Mouse (Mus musculus) adipose tissue, adult 10 weeks (tissue): ENCODE measurements around the gene Slc17a3. TPM values are rescaled to one million over a fixed set of nuclear protein-coding genes. Genes with fewer than 3 reads are reported as not detected.

Experiments used
- polyA plus RNA-seq: library from polyadenylated mRNA; stranded (reverse); fragments of 350-450 nt; fragmentation: Illumina TruSeq; extraction: RNeasy Lipid Tissue Mini Kit (QIAGEN cat#74804); gene quantifications from one replicate; pipeline ENCODE4 v1.2.3, GENCODE M21; 2014; ENCODE audit warnings: low read depth, low replicate concordance

The Slc17a3 gene
- not detected for polyA plus RNA-seq

DNA sequence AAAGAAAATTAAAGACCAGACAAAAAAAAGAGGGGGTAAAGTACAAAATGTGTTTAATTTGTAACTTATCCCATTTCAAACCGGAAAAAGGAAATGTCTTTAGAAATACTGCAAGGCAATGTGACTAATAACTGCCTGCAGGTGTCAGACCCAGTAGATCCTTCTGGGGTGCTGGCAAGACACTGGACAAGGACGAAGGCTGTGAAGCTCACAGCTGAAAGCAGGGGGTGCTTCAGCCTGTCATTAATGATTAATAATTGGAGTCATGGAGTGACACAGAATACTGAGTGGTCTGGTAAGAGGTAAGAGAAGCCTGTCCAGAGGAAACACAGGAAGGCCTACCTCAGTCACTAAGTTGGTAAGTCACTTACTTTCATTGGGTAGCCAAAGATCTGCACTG, at the start of gene Slc17a3:
Gene Slc17a3, plus strand, starts transcription at position 127 of the 400 bp plus-strand sequence.

DNA sequence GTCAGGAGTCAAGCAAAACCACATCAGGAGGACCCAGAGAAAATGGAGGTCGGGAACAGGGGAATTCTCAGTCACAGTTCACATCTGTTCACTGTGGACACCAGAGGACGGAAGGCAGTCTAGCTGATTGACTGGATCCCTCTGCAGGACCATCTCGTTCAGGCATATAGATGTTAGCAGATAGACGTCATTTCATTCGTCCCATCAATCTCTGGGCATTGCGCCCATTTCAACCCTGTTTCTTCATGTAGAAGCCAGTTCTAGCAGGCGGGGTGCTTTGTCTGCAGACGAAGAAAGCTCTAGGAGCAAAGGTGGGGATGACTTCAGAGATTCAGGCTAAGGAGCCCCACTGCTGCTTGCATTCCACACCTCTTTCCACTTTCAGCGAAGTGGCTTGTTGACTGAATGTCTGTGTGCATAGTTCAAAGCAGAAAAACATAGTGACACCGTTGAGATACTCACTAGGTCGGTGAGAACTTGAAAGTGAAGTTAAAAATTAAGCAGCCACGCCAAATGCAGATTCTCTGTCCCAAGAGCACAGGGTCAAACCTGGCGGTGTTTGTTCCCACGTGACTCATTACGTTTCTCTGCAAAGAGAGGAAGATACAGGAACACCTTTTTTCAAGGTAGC, 32.7 kb upstream of the Slc17a3 start, which contains the start of gene Slc17a2:
Gene Slc17a2, plus strand, starts transcription at position 572 of the 631 bp plus-strand sequence.

DNA sequence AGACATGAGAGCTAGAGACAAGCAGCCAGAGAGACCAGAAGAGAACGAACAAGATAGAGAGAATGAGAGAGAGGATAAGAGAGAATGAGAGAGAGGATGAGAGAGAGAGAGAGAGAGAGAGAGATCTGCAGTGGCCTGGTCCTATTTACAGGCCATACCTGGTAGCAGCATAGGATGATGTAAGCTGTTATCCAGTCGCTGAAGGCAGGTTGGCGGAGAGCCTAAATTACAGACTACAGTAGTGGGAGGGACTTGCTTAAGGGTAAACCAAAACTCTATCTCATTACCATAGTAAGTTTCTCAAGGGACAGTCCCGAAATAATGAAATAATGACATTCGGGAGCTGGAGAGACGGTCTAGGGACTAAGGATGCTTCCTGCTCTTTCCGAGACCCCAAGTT, 28.2 kb downstream of the Slc17a3 start, which contains the start of gene Slc17a1:
Gene Slc17a1, plus strand, starts transcription at position 346 of the 400 bp plus-strand sequence.

Other genes starting within 250 kb of the Slc17a3 start
- 7.3 TPM for gene Hist1h2be, start 218.3 kb upstream of the Slc17a3 start, polyA plus RNA-seq
- gene Hist1h1e, start 216.9 kb upstream of the Slc17a3 start, polyA plus RNA-seq = 3.9 TPM
- 0.42 TPM for gene Hist1h2ac, start 155.5 kb upstream of the Slc17a3 start, polyA plus RNA-seq
- gene Hist1h2bc, start 155.2 kb upstream of the Slc17a3 start, polyA plus RNA-seq = 128 TPM
- not detected for gene Hist1h1t, start 143.6 kb upstream of the Slc17a3 start, polyA plus RNA-seq
- gene Hist1h4c, start 141.0 kb upstream of the Slc17a3 start, polyA plus RNA-seq = 0.73 TPM
- 35.7 TPM for gene Hfe, start 128.6 kb upstream of the Slc17a3 start, polyA plus RNA-seq
- 73.4 TPM for gene Hist1h1c, start 100.6 kb upstream of the Slc17a3 start, polyA plus RNA-seq
- gene Hist1h3c, start 93.8 kb upstream of the Slc17a3 start, polyA plus RNA-seq = not detected
- not detected for gene Hist1h2bb, start 92.7 kb upstream of the Slc17a3 start, polyA plus RNA-seq
- not detected for gene Hist1h2ab, start 88.3 kb upstream of the Slc17a3 start, polyA plus RNA-seq
- gene Hist1h3b, start 87.2 kb upstream of the Slc17a3 start, polyA plus RNA-seq = not detected
- not detected for gene Hist1h4b, start 82.4 kb upstream of the Slc17a3 start, polyA plus RNA-seq
- gene Hist1h4a, start 78.2 kb upstream of the Slc17a3 start, polyA plus RNA-seq = 2.5 TPM
- gene Hist1h3a, start 77.0 kb upstream of the Slc17a3 start, polyA plus RNA-seq = not detected
- not detected for gene Hist1h1a, start 75.8 kb upstream of the Slc17a3 start, polyA plus RNA-seq
- 0.15 TPM for gene Trim38, start 69.5 kb upstream of the Slc17a3 start, polyA plus RNA-seq
- gene Slc17a2, start 32.4 kb upstream of the Slc17a3 start, polyA plus RNA-seq = not detected
- 0.35 TPM for gene Slc17a1, start 28.3 kb downstream of the Slc17a3 start, polyA plus RNA-seq
- gene Slc17a4, start 75.6 kb downstream of the Slc17a3 start, polyA plus RNA-seq = not detected
- not detected for gene Hist1h2ba, start 94.7 kb downstream of the Slc17a3 start, polyA plus RNA-seq
- not detected for gene Hist1h2aa, start 95.0 kb downstream of the Slc17a3 start, polyA plus RNA-seq
- gene Scgn, start 151.8 kb downstream of the Slc17a3 start, polyA plus RNA-seq = 0.69 TPM